Mouse (Mus musculus): ENCODE results near the gene Mindy1. TPM values are rescaled to one million over a fixed set of nuclear protein-coding genes. Genes with fewer than 3 reads are reported as not detected.

Mindy1 gene
- polyA plus RNA-seq, 1 experiment from 2014 or later = 39.8 TPM

Other genes starting within 250 kb of the Mindy1 start
- gene Psmd4, start 238.7 kb upstream of the Mindy1 start, polyA plus RNA-seq (2016; fragmentation: Nextera tagmentation; extraction: Ambion mirVana) = 283 and 295 TPM in 2 replicates
- gene Pip5k1a, start 174.4 kb upstream of the Mindy1 start, polyA plus RNA-seq (2016; fragmentation: Nextera tagmentation; extraction: Ambion mirVana) = 21.4 and 23.0 TPM in 2 replicates
- gene Vps72, start 170.3 kb upstream of the Mindy1 start, polyA plus RNA-seq (2016; fragmentation: Nextera tagmentation; extraction: Ambion mirVana) = 242 and 252 TPM in 2 replicates
- 0.97 and 1.1 TPM in 2 replicates for gene Tmod4, start 156.9 kb upstream of the Mindy1 start, polyA plus RNA-seq (2016; fragmentation: Nextera tagmentation; extraction: Ambion mirVana)
- 84.6 and 95.1 TPM in 2 replicates for gene Scnm1, start 147.3 kb upstream of the Mindy1 start, polyA plus RNA-seq (2016; fragmentation: Nextera tagmentation; extraction: Ambion mirVana)
- gene Lysmd1, start 147.3 kb upstream of the Mindy1 start, polyA plus RNA-seq (2016; fragmentation: Nextera tagmentation; extraction: Ambion mirVana) = 19.7 and 21.1 TPM in 2 replicates
- gene Tnfaip8l2, start 139.0 kb upstream of the Mindy1 start, polyA plus RNA-seq (2016; fragmentation: Nextera tagmentation; extraction: Ambion mirVana) = 1.5 and 2.0 TPM in 2 replicates
- 31.2 and 34.5 TPM in 2 replicates for gene Sema6c, start 120.9 kb upstream of the Mindy1 start, polyA plus RNA-seq (2016; fragmentation: Nextera tagmentation; extraction: Ambion mirVana)
- 12.2 and 12.5 TPM in 2 replicates for gene Gabpb2, start 63.4 kb upstream of the Mindy1 start, polyA plus RNA-seq (2016; fragmentation: Nextera tagmentation; extraction: Ambion mirVana)
- 105 and 110 TPM in 2 replicates for gene Cdc42se1, start 52.6 kb upstream of the Mindy1 start, polyA plus RNA-seq (2016; fragmentation: Nextera tagmentation; extraction: Ambion mirVana)
- 96.2 and 98.8 TPM in 2 replicates for gene Mllt11, start 49.2 kb upstream of the Mindy1 start, polyA plus RNA-seq (2016; fragmentation: Nextera tagmentation; extraction: Ambion mirVana)
- gene Gm128, start 39.7 kb upstream of the Mindy1 start, polyA plus RNA-seq (2016; fragmentation: Nextera tagmentation; extraction: Ambion mirVana) = 0.12 and 0.31 TPM in 2 replicates
- 0.42 and 0.63 TPM in 2 replicates for gene Bnipl, start 30.2 kb upstream of the Mindy1 start, polyA plus RNA-seq (2016; fragmentation: Nextera tagmentation; extraction: Ambion mirVana)
- gene Prune1, start 731 bp downstream of the Mindy1 start, polyA plus RNA-seq (2016; fragmentation: Nextera tagmentation; extraction: Ambion mirVana) = 30.0 and 30.9 TPM in 2 replicates
- gene Anxa9, start 25.8 kb downstream of the Mindy1 start, polyA plus RNA-seq (2016; fragmentation: Nextera tagmentation; extraction: Ambion mirVana) = 1.1 and 1.4 TPM in 2 replicates
- gene Cers2, start 33.4 kb downstream of the Mindy1 start, polyA plus RNA-seq (2016; fragmentation: Nextera tagmentation; extraction: Ambion mirVana) = 109 and 111 TPM in 2 replicates
- gene Setdb1, start 75.9 kb downstream of the Mindy1 start, polyA plus RNA-seq (2016; fragmentation: Nextera tagmentation; extraction: Ambion mirVana) = 66.2 and 70.2 TPM in 2 replicates
- not detected in 2 replicates for gene 4930558C23Rik, start 121.5 kb downstream of the Mindy1 start, polyA plus RNA-seq (2016; fragmentation: Nextera tagmentation; extraction: Ambion mirVana)
- 31.2 and 32.6 TPM in 2 replicates for gene Arnt, start 153.0 kb downstream of the Mindy1 start, polyA plus RNA-seq (2016; fragmentation: Nextera tagmentation; extraction: Ambion mirVana)
- 6.0 and 8.1 TPM in 2 replicates for gene Ctsk, start 217.9 kb downstream of the Mindy1 start, polyA plus RNA-seq (2016; fragmentation: Nextera tagmentation; extraction: Ambion mirVana)
- gene Ctss, start 245.4 kb downstream of the Mindy1 start, polyA plus RNA-seq (2016; fragmentation: Nextera tagmentation; extraction: Ambion mirVana) = 6.2 and 6.5 TPM in 2 replicates

All from forebrain, embryonic 12.5 days (tissue).